Mouse (Mus musculus) layer of hippocampus, postnatal 25 days (tissue): Measurements from ENCODE around the gene Myd88. TPM values are rescaled to one million over a fixed set of nuclear protein-coding genes. Genes with fewer than 3 reads are reported as not detected.

Experiments
- DNase-seq, 2 experiments: peaks; one replicate each; pipeline ENCODE4 v3.0.0; 2022; ENCODE audit warnings: mixed read lengths in 2 of 2, low spot score in 1 of 2; ENCODE audit errors: extremely low spot score in 1 of 2
- total RNA-seq, 2 experiments: library from RNA; stranded (reverse); gene quantifications; 2 replicates each; pipeline ENCODE4 v1.2.3; 2021

Myd88 gene
- total RNA-seq, 2 experiments from 2014 or later: 6.3 to 7.4 TPM

- DNase-seq: no peak
Measured at GRCm38 (mm10) chr9:119305863-119306262, 35.3 kb downstream of the Myd88 start.

DNA sequence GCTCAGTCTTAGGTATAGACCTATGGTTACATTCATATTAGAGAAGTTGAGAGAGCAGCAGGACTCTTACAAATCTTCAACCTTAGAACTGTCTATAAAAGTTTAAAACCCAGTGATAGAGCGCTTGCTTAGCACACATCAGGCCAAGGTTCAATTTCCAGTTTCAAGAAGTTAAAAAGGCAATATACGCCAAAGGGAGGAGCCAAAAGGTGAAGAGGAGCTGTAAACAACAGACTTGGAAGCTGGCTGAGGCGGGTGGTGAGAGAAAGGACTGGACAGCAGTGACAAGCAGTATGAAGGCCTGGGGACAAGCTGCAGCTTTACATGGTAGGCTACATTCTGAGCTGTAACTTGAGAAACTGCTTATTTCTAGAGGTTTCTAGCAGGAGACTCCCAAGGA lies 42.6 kb downstream of the Myd88 start:
- no peak for DNase-seq

DNA sequence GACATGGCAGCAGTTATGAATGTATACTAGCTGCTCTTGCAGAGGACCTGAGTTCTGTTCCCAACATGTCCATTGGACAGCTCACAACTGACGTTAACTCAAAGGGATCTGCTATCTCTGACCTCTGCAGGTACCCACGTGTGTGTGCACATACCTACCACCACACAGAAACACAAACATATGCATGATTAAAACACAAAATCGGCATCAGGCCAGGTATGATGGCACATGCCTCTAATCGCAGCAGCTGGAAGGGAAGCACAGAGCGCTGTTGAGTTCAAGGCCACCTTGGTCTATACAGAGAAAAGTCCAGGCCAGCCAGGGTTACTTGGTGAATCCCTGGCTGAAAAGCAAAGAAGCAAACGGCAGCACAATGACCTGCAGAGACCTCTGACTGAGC lies 43.5 kb downstream of the Myd88 start:
- DNase-seq: no peak

DNA sequence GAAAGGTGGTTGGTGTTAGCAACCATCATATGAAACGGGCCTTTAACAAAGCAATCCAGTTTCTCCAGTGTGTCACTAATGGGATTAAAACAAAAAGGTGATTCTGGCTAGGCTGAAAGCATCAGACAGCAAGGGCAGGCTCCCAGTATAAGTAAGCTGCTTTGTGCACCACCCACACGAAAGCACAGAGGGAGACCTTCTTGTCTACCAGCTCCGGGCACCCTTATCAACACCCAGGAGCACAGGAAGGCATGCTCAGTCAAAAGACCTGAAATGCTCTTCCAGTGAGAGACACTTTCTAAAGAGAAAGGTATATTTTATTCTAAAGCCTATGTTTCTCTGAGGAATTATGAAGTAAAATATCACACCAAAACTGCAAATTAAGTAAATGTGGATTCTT lies 50.4 kb downstream of the Myd88 start:
- no peak for DNase-seq

Other genes starting within 250 kb of the Myd88 start
- 10 to 100 TPM in 1 of 2 experiments, 1 to 10 TPM in 1; 7.8 to 11.4 TPM for gene Plcd1, start 247.9 kb downstream of the Myd88 start, total RNA-seq
- 1 to 10 TPM; 2.1 to 2.4 TPM for gene Dlec1, start 238.9 kb downstream of the Myd88 start, total RNA-seq
- 1 to 10 TPM; 1.4 to 1.5 TPM for gene Acaa1b, start 184.3 kb downstream of the Myd88 start, total RNA-seq
- not detected for gene Gm47289, start 182.2 kb downstream of the Myd88 start, total RNA-seq
- gene Slc22a13, start 132.3 kb downstream of the Myd88 start, total RNA-seq: not detected
- gene Oxsr1, start 19.0 kb downstream of the Myd88 start, total RNA-seq: 10 to 100 TPM; 24.8 to 31.6 TPM
- gene Acaa1a, start 1.7 kb downstream of the Myd88 start, total RNA-seq: 10 to 100 TPM; 71.8 to 72.9 TPM
- gene Xylb, start 16.0 kb upstream of the Myd88 start, total RNA-seq: 1 to 10 TPM; 3.3 to 5.0 TPM
- gene Slc22a14, start 24.1 kb upstream of the Myd88 start, total RNA-seq: not detected
- 10 to 100 TPM; 10.5 to 12.2 TPM for gene Acvr2b, start 60.7 kb upstream of the Myd88 start, total RNA-seq
- 10 to 100 TPM; 18.9 to 21.0 TPM for gene Exog, start 103.5 kb upstream of the Myd88 start, total RNA-seq
- under 1 TPM; 0.70 to 0.89 TPM for gene Scn5a, start 237.6 kb upstream of the Myd88 start, total RNA-seq